Mouse (Mus musculus): ENCODE data around the gene Nfe2l1. TPM values are rescaled to one million over a fixed set of nuclear protein-coding genes. Genes with fewer than 3 reads are reported as not detected.
A peak's percentile ranks its signal among the peaks of the same experiment; 100 is the strongest.
"Not testable (repeated sequence)": the region's sequence is repeated elsewhere in the genome, so short reads cannot be mapped to it uniquely, and the experiment has no call there.

The Nfe2l1 gene
- polyA plus RNA-seq, 1 experiment, result 184 TPM

- DNase-seq (ENCODE audit: extremely low spot score in 1 of 2, low spot score in 1 of 2), result no peak
Measured at GRCm38 (mm10) chr11:96822675-96823470, 6.9 kb downstream of the Nfe2l1 start.

GRCm38 (mm10) chr11:96821956-96822355 is 7.8 kb downstream of the Nfe2l1 start:
- DNase-seq (ENCODE audit: extremely low spot score in 1 of 2, low spot score in 1 of 2), result no peak

GRCm38 (mm10) chr11:96818128-96818710 is 11.5 kb downstream of the Nfe2l1 start:
- DNase-seq (ENCODE audit: extremely low spot score in 1 of 2, low spot score in 1 of 2), result no peak

GRCm38 (mm10) chr11:96816979-96817378 is 12.8 kb downstream of the Nfe2l1 start:
- DNase-seq (ENCODE audit: extremely low spot score in 1 of 2, low spot score in 1 of 2), result no peak

GRCm38 (mm10) chr11:96816494-96816893 is 13.3 kb downstream of the Nfe2l1 start:
- no peak for DNase-seq (ENCODE audit: extremely low spot score in 1 of 2, low spot score in 1 of 2)

- DNase-seq (ENCODE audit: extremely low spot score in 1 of 2, low spot score in 1 of 2), result no peak
Measured at GRCm38 (mm10) chr11:96815895-96816294, 13.9 kb downstream of the Nfe2l1 start.

- no peak for DNase-seq (ENCODE audit: extremely low spot score in 1 of 2, low spot score in 1 of 2)
Measured at GRCm38 (mm10) chr11:96814443-96814842, 15.3 kb downstream of the Nfe2l1 start.

GRCm38 (mm10) chr11:96813920-96814319 is 15.8 kb downstream of the Nfe2l1 start:
- no peak for DNase-seq (ENCODE audit: extremely low spot score in 1 of 2, low spot score in 1 of 2)

- DNase-seq (ENCODE audit: extremely low spot score in 1 of 2, low spot score in 1 of 2), result no peak
Measured at GRCm38 (mm10) chr11:96813455-96813854, 16.3 kb downstream of the Nfe2l1 start.

- DNase-seq (ENCODE audit: extremely low spot score in 1 of 2, low spot score in 1 of 2), result not testable (repeated sequence)
Measured at GRCm38 (mm10) chr11:96811188-96811587, 18.6 kb downstream of the Nfe2l1 start.

- no peak for DNase-seq (ENCODE audit: extremely low spot score in 1 of 2, low spot score in 1 of 2)
Measured at GRCm38 (mm10) chr11:96809562-96810235, 20.1 kb downstream of the Nfe2l1 start.

GRCm38 (mm10) chr11:96808066-96808465 is 21.7 kb downstream of the Nfe2l1 start:
- no peak for DNase-seq (ENCODE audit: extremely low spot score in 1 of 2, low spot score in 1 of 2)

- DNase-seq (ENCODE audit: extremely low spot score in 1 of 2, low spot score in 1 of 2), result no peak
Measured at GRCm38 (mm10) chr11:96805606-96806005, 24.2 kb downstream of the Nfe2l1 start.

- DNase-seq (ENCODE audit: extremely low spot score in 1 of 2, low spot score in 1 of 2), result no peak
Measured at GRCm38 (mm10) chr11:96799511-96799910, 30.3 kb downstream of the Nfe2l1 start.

GRCm38 (mm10) chr11:96796586-96796985 is 33.2 kb downstream of the Nfe2l1 start:
- DNase-seq (ENCODE audit: extremely low spot score in 1 of 2, low spot score in 1 of 2), result no peak

GRCm38 (mm10) chr11:96796081-96796480 is 33.7 kb downstream of the Nfe2l1 start:
- DNase-seq (ENCODE audit: extremely low spot score in 1 of 2, low spot score in 1 of 2), result no peak

GRCm38 (mm10) chr11:96795491-96795890 is 34.3 kb downstream of the Nfe2l1 start:
- DNase-seq (ENCODE audit: extremely low spot score in 1 of 2, low spot score in 1 of 2), result no peak

- DNase-seq (ENCODE audit: extremely low spot score in 1 of 2, low spot score in 1 of 2), result no peak
Measured at GRCm38 (mm10) chr11:96790681-96791080, 39.1 kb downstream of the Nfe2l1 start.

GRCm38 (mm10) chr11:96789990-96790389 is 39.8 kb downstream of the Nfe2l1 start:
- DNase-seq (ENCODE audit: extremely low spot score in 1 of 2, low spot score in 1 of 2), result no peak

- DNase-seq (ENCODE audit: extremely low spot score in 1 of 2, low spot score in 1 of 2), result peak; percentile 76 to 92
Measured at GRCm38 (mm10) chr11:96788871-96789795, 40.6 kb downstream of the Nfe2l1 start, which contains the start of gene Cbx1. Gene Cbx1 (plus strand): TSS chr11:96789127.
